Mouse (Mus musculus) embryo, embryonic 10.5 days (tissue): ENCODE measurements around the gene Pck2.
A peak's percentile ranks its signal among the peaks of the same experiment; 100 is the strongest.

Source experiments
- DNase-seq: peaks from one replicate; pipeline ENCODE4 v3.0.0-alpha.2; 2015; ENCODE audit warnings: low spot score

Gene Pck2

DNA sequence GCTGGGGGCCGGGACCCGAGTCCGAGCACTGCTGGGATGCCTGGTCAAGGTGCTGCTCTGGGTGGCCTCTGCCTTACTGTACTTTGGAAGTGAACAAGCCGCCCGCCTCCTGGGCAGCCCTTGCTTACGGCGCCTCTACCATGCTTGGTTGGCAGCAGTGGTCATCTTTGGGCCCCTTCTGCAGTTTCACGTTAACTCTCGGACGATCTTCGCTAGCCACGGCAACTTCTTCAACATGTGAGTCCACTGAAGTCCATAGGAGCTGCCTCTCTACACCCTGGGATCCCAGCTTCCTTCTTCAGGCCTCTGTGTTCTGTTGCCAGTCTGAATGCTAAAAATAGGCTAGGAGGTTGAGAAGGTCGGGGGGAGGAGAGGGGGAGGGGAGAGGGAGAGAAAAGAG lies 35.6 kb downstream of the Pck2 start:
- DNase-seq = no peak

DNA sequence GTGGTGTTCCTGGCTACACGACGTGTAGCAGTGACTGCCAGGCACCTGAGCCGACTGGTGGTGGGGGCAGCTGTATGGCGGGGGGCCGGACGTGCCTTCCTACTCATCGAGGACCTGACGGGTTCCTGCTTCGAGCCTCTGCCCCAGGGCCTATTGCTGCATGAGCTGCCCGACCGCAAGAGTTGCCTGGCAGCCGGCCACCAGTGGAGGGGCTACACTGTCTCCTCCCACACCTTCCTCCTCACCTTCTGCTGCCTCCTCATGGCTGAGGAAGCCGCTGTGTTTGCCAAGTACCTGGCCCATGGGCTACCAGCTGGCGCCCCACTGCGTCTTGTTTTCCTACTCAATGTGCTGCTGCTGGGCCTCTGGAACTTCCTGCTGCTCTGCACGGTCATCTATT lies 36.3 kb downstream of the Pck2 start:
- no peak for DNase-seq

DNA sequence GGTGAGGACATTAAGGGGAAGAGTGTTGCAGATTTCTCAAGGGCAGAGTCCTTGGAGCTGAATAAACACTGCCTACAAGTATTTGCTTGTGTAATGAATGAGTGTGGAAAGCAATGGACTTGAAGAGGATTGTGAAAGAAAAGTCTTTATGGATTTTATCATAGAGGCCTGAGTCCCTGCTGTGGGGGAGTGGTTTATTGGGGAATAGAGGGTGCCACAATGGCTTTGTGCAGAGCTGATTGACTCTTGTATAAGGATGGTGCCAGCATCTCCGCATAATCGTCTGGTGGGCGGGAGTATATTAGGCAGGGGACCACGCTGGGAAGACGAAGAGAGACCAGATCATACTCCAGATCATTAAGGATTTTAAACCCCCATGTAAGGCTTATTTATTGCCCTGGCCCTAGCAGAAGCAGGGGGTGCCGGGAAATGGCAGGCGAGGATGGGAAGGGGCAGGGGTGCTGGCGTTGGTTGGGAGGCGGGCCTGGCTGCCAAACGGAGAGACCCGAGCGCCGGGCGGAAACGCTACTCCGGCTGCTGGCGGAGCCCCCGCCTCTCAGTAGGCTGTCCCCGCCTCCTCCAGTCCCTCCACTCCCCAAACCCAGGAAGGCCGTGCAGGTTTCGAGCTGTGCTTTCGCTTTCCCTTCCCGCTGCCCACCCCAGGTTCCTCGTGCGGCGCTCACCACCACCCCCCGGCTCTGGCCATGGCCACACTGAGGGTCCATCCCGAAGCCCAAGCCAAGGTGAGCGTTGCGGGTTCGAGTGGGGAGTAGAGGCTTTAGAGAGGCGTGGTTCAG lies 38.0 kb downstream of the Pck2 start, which contains the start of gene Psme1:
Gene Psme1 (plus strand): TSS at position 253 of the 797 bp plus-strand sequence.
- DNase-seq = peak; percentile 87

DNA sequence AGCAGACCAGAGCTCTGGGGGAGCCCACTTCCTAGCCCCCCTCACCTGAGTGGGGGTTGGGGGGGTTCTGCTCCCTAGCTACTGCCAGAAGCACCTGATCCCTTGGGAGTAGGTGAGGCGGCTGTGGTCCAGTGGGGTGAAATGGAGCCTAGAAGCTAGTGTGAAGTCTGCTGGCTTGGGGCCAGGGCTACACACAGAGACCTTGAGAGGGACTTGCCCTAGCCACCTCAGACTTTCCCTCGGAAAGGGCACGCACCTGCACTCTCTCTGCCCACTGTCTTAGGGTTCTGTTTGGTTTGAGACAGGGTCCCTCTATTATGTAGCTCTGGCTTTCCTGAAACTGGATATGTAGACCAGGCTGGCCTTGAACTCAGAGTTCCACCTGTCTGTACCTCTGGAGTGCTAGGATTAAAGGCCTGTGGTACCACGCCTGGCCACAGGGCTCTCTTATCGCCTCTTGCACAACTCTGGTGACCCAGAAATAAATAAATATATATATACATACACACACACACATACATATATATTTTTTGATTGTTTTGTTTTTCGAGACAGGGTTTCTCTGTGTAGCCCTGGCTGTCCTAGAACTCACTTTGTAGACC lies 38.7 kb downstream of the Pck2 start:
- DNase-seq = peak; percentile 12

DNA sequence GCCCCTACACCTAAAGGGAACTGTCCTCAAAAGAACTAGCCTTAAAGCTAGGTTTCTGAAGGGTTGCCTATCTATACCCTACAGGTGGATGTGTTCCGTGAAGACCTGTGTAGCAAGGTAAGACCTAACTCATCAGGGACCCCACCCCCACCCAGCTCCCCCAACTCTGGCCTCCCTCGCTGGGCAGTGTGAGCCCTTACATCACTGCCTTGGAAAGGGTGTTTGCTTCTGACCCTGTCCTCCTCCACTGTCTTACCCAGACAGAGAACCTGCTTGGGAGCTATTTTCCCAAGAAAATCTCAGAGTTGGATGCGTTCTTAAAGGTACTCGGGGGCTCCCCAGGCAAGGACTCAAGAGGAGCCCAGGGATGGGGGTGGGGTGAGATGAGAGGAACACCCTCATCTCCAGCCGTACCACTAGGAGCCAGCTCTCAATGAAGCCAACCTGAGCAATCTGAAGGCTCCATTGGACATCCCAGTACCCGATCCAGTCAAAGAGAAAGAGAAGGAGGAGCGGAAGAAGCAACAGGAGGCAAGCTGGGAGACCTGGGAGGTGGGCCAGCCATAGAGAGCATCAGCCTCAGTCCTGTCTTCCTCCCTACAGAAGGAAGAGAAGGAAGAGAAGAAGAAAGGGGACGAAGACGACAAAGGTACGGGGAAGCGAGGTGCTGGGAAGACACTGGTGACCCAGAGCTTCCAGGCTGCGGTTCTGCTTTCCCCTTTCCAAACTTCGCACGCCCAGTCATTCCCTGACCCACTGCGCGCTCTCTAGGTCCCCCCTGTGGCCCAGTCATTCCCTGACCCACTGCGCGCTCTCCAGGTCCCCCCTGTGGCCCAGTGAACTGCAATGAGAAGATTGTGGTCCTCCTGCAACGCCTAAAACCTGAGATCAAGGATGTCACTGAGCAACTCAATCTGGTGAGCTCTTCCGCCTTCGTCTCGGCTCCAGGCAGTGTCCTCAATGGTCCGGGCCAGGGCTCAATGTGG lies 39.7 kb downstream of the Pck2 start:
- DNase-seq = no peak

DNA sequence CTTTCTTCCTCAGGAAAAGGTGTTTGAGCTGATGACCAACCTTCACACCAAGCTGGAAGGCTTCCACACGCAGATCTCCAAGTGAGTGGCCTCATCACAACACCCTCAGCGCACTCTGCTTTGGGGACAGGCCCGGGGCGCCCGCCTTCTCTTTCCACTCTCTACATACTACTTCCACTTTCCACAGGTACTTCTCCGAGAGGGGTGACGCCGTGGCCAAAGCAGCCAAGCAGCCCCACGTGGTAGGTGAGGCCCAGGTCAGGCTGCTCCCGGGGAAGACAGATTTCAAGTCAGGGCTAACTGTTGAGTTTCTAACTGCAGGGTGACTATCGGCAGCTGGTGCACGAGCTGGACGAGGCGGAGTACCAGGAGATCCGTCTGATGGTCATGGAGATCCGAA lies 40.7 kb downstream of the Pck2 start:
- no peak for DNase-seq

DNA sequence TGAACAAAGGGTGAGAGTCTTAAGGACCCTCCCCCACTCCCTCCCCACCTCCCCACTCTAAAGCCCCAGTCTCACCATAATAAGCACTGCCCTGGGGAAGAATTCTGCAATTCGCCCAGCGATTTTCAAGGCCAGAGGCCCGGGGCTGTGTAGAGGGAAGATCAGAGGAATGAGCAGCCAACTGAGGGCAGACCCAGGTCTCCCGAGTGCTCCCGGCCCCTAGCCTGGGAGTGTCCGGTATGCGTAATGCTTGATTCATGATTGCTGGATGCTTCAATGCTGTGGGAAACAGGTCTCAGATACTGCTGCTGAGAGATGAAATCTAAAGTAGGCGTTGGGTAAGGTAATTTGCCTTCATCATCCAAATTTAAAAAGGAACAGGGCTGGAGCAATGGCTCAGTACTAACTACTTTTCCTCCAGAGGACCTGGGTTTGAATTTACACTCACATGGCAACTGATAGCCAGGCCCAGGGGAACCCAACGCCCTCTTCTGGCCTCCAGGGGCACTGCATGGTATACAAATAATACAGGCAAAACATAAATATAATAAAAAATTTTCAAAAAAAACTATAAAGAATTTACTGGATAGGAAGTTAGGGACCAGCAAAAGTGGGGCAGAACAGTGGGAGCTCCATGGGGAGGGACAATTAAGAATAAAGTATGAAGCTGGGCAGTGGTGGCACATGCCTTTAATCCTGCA lies 42.1 kb downstream of the Pck2 start:
- DNase-seq = no peak

DNA sequence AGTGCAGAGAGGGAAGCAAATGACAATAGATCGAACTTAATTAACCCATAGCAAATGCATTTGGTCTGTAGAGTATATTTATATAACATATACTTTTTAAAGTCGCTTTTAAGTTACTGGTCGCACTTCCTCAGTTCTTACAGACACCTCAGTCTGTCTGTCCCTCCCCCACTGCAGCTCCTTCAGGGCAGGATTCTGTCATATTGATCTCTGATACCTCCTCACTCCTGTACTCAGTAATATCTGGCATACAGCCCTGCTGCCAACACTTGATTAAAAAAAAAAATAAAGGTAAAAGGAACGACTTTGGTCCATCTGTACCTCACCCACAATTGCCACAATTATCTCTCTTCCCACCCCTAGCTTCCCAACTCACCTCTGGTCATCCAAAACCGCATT lies 44.2 kb downstream of the Pck2 start:
- DNase-seq = no peak

DNA sequence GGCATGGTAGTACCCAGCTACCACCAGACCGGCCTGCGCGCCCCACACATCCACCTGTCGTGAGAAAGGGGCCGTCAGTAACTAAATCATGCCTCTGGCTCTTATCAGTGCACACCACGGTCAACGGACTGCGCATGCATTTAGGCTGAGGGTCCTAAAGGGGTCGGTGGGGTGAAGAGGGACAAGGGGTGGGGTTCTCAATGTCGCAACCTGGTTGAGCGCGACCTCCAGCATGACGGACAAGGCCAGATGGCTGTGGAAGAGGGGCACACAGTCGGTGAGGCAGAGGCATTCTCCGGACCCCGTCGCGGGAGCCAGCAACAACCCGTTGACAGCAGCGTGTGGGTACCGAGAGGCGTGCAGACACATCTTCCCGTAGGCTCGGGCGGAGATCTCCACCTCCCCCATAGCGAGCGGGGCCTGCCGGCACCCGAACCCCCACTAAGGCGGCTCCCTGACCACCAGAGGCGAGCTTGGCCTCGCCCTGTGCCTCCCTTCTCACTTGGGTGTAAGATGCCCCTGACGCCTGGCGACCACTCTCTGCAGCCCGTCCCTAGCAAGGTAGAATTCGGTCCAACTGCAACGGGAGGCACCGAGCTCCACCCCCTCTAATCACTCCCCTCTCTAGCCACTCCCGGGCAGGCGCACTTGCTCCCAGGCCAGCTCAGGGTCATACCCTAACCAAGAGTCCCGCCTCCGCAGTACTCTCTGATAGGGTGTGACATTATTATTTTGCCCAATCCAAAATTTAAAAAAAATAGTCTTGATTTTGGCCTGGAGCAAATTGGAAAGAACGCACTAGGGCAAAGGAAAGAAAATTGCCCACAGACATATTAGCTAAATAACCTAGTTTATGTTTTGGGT lies 44.9 kb downstream of the Pck2 start, which contains the start of gene Emc9:
Gene Emc9 (minus strand): TSS at position 601 of the 864 bp plus-strand sequence.
- DNase-seq = peak; percentile 80

DNA sequence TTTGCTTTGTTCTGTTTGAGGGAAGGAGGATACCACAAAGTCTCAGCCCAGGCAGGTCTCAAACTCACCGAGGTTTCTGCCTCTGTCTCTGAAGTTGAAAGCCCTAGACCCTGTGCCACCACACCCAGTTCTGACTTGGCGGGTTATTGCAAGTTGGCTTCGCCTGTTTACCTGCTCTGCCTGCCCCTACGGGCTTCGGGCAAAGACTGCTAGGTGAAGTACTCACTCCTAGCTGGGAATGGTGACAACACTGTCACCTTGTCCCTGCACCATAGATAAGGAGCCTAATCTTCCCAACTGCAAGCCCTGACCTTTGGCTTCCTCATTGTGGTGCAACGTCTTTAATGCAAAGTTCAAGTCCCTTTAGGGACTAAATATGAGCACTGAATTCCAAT lies 45.5 kb downstream of the Pck2 start:
- DNase-seq = no peak

DNA sequence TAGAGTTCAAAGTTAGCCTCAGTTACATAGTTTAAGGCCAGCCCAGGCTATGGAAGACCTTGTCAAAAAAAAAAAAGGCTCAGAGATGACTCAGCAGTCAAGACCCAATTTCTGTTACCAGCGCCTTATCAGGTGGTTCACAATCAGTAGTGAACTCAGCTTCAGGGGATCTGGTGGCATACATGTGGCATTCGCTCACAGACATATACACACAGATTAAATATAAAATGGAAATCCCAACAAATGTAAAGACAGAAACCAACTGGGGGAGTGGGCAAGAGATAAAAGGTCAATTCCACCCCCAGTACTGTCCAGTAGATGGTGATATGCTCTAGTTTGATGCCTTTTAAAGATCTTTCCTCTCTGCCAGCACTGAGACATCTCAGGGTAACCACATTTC lies 46.1 kb downstream of the Pck2 start:
- no peak for DNase-seq

DNA sequence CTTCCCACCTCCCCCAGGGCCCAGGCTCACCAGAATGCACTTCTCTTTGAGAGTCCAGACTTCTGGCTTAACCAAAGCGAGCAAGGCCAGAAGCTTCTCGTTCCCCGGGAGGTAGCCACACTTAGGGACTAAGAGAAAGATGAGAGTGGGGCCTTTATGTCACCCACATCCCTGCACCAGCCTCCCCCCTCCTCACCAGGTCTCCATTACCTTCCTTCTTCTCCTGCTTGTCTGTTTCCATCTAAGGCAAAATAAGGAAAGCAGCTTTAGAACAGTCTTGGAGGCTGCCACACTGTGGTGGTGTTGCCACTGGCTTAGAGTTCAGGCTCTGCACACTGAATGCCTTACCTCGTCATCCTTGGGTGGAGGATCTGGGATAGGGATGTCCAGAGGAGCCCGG lies 49.2 kb downstream of the Pck2 start:
- no peak for DNase-seq

DNA sequence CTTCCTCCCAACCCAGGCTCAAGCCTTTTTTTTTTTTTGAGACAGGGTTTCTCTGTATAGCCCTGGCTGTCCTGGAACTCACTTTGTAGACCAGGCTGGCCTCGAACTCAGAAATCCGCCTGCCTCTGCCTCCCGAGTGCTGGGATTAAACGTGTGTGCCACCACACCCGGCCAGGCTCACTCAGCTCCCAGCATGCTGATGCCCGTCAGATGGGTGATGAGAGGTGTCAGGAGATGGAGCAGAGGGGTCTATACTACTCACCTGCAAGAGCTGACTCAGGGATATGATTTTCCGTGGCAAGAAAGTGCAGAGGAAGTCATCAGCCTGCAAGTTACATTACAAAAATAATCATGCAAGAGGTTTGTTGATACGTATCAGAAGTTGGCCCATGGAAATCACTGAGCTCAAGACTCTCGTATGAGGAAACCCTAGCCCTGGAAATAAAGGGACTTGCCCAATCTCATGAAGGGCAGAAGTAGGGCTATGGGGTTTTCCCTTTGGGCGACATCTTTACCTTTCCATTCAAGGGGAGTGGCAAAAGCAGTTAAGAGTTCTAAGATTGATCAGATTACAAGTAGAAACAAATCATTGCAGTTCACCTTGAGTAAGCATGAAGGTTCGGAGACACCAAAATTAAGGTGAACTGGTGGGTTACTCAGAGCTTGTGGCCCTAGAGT lies 49.8 kb downstream of the Pck2 start:
- no peak for DNase-seq

DNA sequence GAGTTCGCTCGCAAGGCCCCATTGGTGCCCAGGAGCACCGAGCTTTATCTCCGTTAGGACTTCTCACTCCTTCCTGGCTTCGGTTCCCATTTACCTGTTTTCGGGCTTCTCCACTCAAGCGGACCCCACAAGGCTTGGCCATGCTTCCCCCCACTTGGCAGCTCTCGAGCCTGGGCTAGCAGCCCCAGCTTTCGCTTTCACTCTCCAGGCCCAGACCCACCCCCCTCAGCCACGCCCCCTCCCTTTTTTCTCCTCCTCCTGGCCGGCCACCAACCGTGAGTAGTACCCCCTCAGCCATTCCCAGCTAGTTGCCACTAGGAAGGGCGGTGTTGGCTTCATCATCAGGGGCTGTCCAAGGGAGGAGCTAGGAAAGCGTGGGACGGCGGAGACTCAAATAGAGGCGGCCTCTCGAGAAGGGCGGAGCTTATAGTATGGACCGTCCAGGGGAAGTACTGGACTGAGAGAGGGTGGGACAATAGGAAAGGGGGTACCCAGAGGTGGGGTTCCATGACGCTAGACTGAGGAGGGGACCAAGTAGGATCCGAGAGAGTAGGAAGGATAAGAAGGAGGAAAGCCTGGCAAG lies 50.8 kb downstream of the Pck2 start, which contains the start of gene Psme2:
Gene Psme2 (minus strand): TSS at position 366 of the 583 bp plus-strand sequence.
- DNase-seq = peak; percentile 98

DNA sequence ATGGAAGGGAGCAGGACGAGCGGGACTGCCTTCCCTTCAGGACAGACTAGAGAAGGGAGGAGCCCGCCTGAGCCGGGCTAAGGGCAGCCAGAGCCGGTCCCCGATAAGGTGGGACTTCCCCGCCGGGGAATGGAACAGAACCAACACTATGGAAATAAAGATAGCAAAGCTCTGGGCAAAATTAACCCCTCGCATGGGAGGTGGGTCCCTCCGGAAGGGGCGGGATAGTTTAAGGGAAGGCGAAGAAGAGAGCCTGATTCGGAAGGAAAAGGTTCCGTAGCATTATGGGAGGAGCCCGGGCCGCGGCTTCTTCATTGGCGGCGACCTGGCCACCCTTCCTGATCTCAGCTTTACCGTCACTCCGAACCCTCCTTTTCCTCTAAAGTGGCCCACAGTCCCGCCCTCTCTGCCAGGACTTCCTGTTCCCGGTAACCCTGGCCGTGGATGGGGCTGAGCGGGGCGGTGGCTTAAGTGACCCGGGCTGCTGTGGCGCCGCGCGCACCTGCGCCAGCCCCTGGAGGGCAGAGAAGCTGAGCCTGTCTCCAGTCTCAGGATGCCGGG lies 51.3 kb downstream of the Pck2 start, which contains the start of gene Rnf31:
Gene Rnf31 (plus strand): TSS at position 378 of the 561 bp plus-strand sequence.
- DNase-seq = peak; percentile 97

DNA sequence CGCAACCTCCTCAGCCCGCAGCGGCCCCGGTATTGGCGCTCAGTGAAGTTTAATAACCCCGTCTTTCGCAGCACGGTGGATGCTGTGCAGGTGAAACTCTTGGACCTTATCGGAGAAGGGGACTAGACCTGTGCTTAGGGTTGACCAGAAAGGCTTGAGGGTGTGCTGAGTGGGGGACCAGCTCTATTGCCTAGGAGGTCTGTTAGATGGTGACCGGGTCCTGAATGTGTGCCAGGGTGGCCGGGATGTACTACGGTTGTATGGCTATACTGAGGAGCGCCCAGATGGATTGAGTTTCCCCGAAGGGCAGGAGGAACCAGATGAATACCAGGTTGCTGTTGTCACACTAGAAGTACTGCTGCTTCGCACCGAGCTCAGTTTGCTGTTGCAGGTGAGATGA lies 52.2 kb downstream of the Pck2 start:
- no peak for DNase-seq

DNA sequence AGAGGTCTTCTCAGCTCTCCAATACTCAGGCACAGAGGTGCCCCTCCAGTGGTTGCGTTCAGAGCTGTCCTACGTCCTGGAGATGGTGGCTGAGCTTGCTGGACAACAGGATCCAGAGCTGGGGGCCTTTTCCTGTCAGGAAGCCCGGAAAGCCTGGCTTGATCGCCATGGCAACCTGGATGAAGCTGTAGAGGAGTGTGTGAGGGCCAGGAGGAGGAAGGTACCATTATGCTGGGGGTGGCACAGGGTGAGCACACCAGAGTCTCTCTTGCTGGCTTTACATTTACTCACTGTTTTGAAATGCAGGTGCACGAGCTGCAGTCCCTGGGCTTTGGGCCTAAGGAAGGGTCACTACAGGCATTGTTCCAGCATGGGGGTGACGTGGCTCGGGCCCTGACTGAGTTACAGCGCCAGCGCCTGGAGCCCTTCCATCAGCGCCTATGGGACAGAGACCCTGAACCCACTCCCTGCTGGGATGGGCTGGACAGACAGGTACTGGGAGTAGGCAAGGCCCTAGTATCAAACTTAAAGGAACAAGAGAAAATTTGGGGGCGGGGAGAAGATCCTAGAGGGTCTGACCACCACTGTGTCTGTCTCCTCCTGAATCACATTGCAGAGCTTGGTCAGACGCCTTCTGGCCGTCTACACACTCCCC lies 56.1 kb downstream of the Pck2 start:
- DNase-seq = no peak

DNA sequence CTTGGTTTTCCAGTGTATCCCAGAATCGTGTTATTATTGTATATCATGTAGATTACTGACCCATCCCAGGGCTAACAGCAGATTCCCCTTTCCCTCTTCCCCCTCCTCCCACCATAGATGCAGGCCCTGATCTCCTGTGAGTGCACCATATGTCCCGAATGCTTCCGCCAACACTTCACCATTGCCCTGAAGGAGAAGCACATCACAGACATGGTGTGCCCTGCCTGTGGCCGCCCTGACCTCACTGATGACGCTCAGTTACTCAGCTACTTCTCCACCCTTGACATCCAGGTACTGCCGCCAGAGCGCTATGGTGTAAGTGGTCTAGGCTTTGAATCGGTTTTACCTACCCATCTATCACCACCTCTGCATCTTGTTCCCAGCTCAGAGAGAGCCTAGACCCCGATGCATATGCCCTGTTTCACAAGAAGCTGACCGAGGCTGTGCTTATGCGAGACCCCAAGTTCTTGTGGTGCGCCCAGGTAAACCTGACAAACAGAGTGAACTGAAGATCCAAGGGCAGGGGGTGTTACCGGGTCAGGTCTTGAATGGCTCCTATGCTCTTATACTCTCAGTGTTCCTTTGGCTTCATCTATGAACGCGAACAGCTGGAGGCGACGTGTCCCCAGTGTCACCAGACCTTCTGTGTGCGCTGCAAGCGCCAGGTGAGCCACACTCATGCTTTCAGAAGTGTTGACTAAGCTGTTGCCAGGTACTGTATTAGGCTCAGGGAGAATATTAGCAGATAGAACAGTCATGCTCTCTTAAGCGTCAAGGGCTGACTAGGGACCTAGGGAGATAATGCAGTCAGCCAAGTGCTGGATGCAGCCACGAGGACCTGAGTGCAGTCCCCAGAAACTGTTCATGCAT lies 58.7 kb downstream of the Pck2 start:
- DNase-seq = no peak
